Mouse (Mus musculus): ENCODE results near the gene Arl3.

DNA sequence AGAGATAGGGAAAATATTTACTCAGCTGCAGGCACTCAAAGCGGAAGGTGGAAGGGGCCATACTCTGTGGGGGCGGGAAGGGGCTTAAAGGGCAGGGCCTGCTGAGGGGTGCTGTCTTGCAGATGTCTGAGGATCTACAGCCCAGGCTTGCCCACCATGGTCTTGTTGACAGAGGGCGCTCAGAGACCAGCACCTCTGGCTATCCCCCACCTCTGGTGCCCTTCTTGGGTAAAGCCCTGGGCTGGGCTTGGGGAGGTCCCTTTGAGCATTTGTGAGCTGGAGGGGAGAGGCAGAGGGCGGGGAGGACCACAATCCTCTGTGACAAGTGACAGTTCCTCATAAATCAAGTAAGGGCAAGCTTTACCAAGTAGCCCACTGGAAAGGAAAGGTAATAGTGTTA lies 39.9 kb downstream of the Arl3 start:
- TF ChIP-seq CTCF (IDR thresholded peaks at IDR 0.05; ENCODE audit: borderline replicate concordance, insufficient read depth, low read depth, low read length) (no peak), POLR2A (IDR thresholded peaks at IDR 0.05; ENCODE audit: borderline replicate concordance, insufficient read depth, low read length) (no peak)

Measured in cerebellum, adult 2 months (tissue).